Mouse (Mus musculus): ENCODE results near the gene Cyb561d1. TPM values are rescaled to one million over a fixed set of nuclear protein-coding genes. Genes with fewer than 3 reads are reported as not detected.
"Not testable (repeated sequence)": the region's sequence is repeated elsewhere in the genome, so short reads cannot be mapped to it uniquely, and the experiment has no call there.

Cyb561d1 gene
- polyA plus RNA-seq (2015; fragmentation: Nextera tagmentation; extraction: Ambion mirVana): 3.7 and 4.2 TPM in 2 replicates

- WGBS: 2% methylated on average over 43 of the region's 44 CpGs
- Histone ChIP-seq H3K4me2 (peak within 1 kb of the TSS; percentile 75), H3K27me3 (replicated peaks) (no peaks in the 10 kb centered on the region), H3K27ac (peak within 1 kb of the TSS; percentile 94), H3K9me3 (no peaks in the 10 kb centered on the region), H3K36me3 (peaks cover 9% of the 10 kb centered on the region; the same call in 1 of the 2 replicates), H3K9ac (peak within 1 kb of the TSS; percentile 51; the same call in 1 of the 2 replicates), H3K4me3 (replicated peaks) (peak within 1 kb of the TSS; percentile 74), H3K4me1 (peaks cover 32% of the 10 kb centered on the region)
- ATAC-seq (ENCODE audit: insufficient read depth, low FRiP score, low read depth): peak; percentile 89
Measured at GRCm38 (mm10) chr3:108200329-108201323, at the start of gene Cyb561d1. TSS of gene Cyb561d1 (minus strand) at chr3:108201212.

GRCm38 (mm10) chr3:108246857-108247256 lies 45.8 kb upstream of the Cyb561d1 start:
- no peak for ATAC-seq (ENCODE audit: insufficient read depth, low FRiP score, low read depth)
- Histone ChIP-seq H3K4me1 (no peaks in the 10 kb centered on the region), H3K27ac (no peak overlapping the region), H3K9me3 (no peaks in the 10 kb centered on the region), H3K9ac (no peak overlapping the region), H3K36me3 (no peaks in the 10 kb centered on the region), H3K4me3 (replicated peaks) (no peak overlapping the region), H3K4me2 (no peak overlapping the region), H3K27me3 (replicated peaks) (no peaks in the 10 kb centered on the region)
- 92% methylated on average over 2 of the region's 2 CpGs for WGBS

- no peak overlapping the region for H3K4me3 ChIP-seq (replicated peaks)
- no peaks in the 10 kb centered on the region for H3K9me3 ChIP-seq
- ATAC-seq (ENCODE audit: insufficient read depth, low FRiP score, low read depth): no peak
- no peaks in the 10 kb centered on the region for H3K27me3 ChIP-seq (replicated peaks)
- no peaks in the 10 kb centered on the region for H3K36me3 ChIP-seq
- no peaks in the 10 kb centered on the region for H3K4me1 ChIP-seq
- H3K27ac ChIP-seq: no peak overlapping the region
- H3K4me2 ChIP-seq: no peak overlapping the region
- no peak overlapping the region for H3K9ac ChIP-seq
- WGBS: 90% methylated on average over 3 of the region's 3 CpGs
Measured at GRCm38 (mm10) chr3:108241243-108241839, 40.3 kb upstream of the Cyb561d1 start.

- not testable (repeated sequence) for ATAC-seq (ENCODE audit: insufficient read depth, low FRiP score, low read depth)
Measured at GRCm38 (mm10) chr3:108237474-108238102, 36.6 kb upstream of the Cyb561d1 start.

GRCm38 (mm10) chr3:108231646-108232045 lies 30.6 kb upstream of the Cyb561d1 start:
- no peak overlapping the region for H3K4me3 ChIP-seq (replicated peaks)
- no peak overlapping the region for H3K27ac ChIP-seq
- H3K27me3 ChIP-seq (replicated peaks): peaks cover 9% of the 10 kb centered on the region
- 75% methylated on average over 4 of the region's 4 CpGs for WGBS
- 0 out of 2 replicates have a peak, but pooled peaks cover 2% of the 10 kb centered on the region for H3K4me1 ChIP-seq
- no peak overlapping the region for H3K4me2 ChIP-seq
- H3K9ac ChIP-seq: no peak overlapping the region
- ATAC-seq (ENCODE audit: insufficient read depth, low FRiP score, low read depth): no peak
- H3K36me3 ChIP-seq: no peaks in the 10 kb centered on the region
- no peaks in the 10 kb centered on the region for H3K9me3 ChIP-seq

More at GRCm38 (mm10) chr3:108237474-108238102, 36.6 kb upstream of the Cyb561d1 start:
- H3K27me3 ChIP-seq (replicated peaks); H3K4me1 ChIP-seq; H3K4me2 ChIP-seq; H3K9me3 ChIP-seq; H3K9ac ChIP-seq; H3K27ac ChIP-seq; H3K36me3 ChIP-seq; H3K4me3 ChIP-seq (replicated peaks): not testable (repeated sequence)
- WGBS: 77% methylated on average over 4 of the region's 4 CpGs

GRCm38 (mm10) chr3:108227521-108227920 lies 26.5 kb upstream of the Cyb561d1 start:
- peaks cover 10% of the 10 kb centered on the region; the same call in 1 of the 2 replicates for H3K4me1 ChIP-seq
- no peak for ATAC-seq (ENCODE audit: insufficient read depth, low FRiP score, low read depth)
- H3K4me3 ChIP-seq (replicated peaks): no peak overlapping the region
- 68% methylated on average over 2 of the region's 2 CpGs for WGBS
- H3K27me3 ChIP-seq (replicated peaks): peaks cover 43% of the 10 kb centered on the region
- no peaks in the 10 kb centered on the region for H3K9me3 ChIP-seq
- H3K4me2 ChIP-seq: no peak overlapping the region
- no peak overlapping the region for H3K9ac ChIP-seq
- no peaks in the 10 kb centered on the region for H3K36me3 ChIP-seq
- H3K27ac ChIP-seq: no peak overlapping the region

- Histone ChIP-seq H3K36me3 (no peaks in the 10 kb centered on the region), H3K9me3 (no peaks in the 10 kb centered on the region), H3K4me2 (peak within 1 kb of the TSS; percentile 74), H3K4me3 (replicated peaks) (peak within 1 kb of the TSS; percentile 42), H3K9ac (no peak within 1 kb of the TSS), H3K27me3 (replicated peaks) (peaks cover 43% of the 10 kb centered on the region), H3K4me1 (peaks cover 10% of the 10 kb centered on the region; the same call in 1 of the 2 replicates), H3K27ac (no peak within 1 kb of the TSS)
- ATAC-seq (ENCODE audit: insufficient read depth, low FRiP score, low read depth): 0 out of 2 replicates have a peak, but pooled peaks have one; percentile 18
- 6% methylated on average over 44 of the region's 44 CpGs for WGBS
Measured at GRCm38 (mm10) chr3:108226558-108227350, 25.7 kb upstream of the Cyb561d1 start, which contains the start of gene Sypl2. TSS of gene Sypl2 (minus strand) at chr3:108226648.

GRCm38 (mm10) chr3:108225711-108226557 lies 24.9 kb upstream of the Cyb561d1 start:
- Histone ChIP-seq H3K9ac (no peak overlapping the region), H3K4me3 (replicated peaks) (peak overlapping the region; percentile 42), H3K4me2 (peak overlapping the region; percentile 74), H3K36me3 (no peaks in the 10 kb centered on the region), H3K27ac (no peak overlapping the region), H3K9me3 (no peaks in the 10 kb centered on the region), H3K4me1 (peaks cover 10% of the 10 kb centered on the region; the same call in 1 of the 2 replicates), H3K27me3 (replicated peaks) (peaks cover 43% of the 10 kb centered on the region)
- WGBS: 3% methylated on average over 65 of the region's 67 CpGs
- ATAC-seq (ENCODE audit: insufficient read depth, low FRiP score, low read depth): peak; percentile 7; the same call in 1 of the 2 replicates

GRCm38 (mm10) chr3:108220661-108221060 lies 19.6 kb upstream of the Cyb561d1 start:
- no peaks in the 10 kb centered on the region for H3K4me1 ChIP-seq
- WGBS: 75% methylated on average over 3 of the region's 3 CpGs

GRCm38 (mm10) chr3:108214734-108215133 lies 13.7 kb upstream of the Cyb561d1 start:
- H3K9me3 ChIP-seq: no peaks in the 10 kb centered on the region
- no peak overlapping the region for H3K4me2 ChIP-seq
- 11% methylated on average over 5 of the region's 5 CpGs for WGBS
- no peak for ATAC-seq (ENCODE audit: insufficient read depth, low FRiP score, low read depth)
- no peak overlapping the region for H3K27ac ChIP-seq
- peaks cover 3% of the 10 kb centered on the region; the same call in 1 of the 2 replicates for H3K4me1 ChIP-seq
- H3K4me3 ChIP-seq (replicated peaks): no peak overlapping the region
- H3K27me3 ChIP-seq (replicated peaks): no peaks in the 10 kb centered on the region
- H3K36me3 ChIP-seq: no peaks in the 10 kb centered on the region
- H3K9ac ChIP-seq: no peak overlapping the region

More at GRCm38 (mm10) chr3:108220661-108221060, 19.6 kb upstream of the Cyb561d1 start:
- peaks cover 24% of the 10 kb centered on the region for H3K27me3 ChIP-seq (replicated peaks)
- no peak overlapping the region for H3K9ac ChIP-seq
- no peak overlapping the region for H3K4me3 ChIP-seq (replicated peaks)
- no peak overlapping the region for H3K27ac ChIP-seq
- H3K9me3 ChIP-seq: no peaks in the 10 kb centered on the region
- H3K36me3 ChIP-seq: no peaks in the 10 kb centered on the region
- H3K4me2 ChIP-seq: no peak overlapping the region
- no peak for ATAC-seq (ENCODE audit: insufficient read depth, low FRiP score, low read depth)

Data from stomach, embryonic 15.5 days (tissue).